Mouse (Mus musculus) 416B (cell line): Measurements from ENCODE around the gene B4galt1.
A peak's percentile ranks its signal among the peaks of the same experiment; 100 is the strongest.
"Not testable (repeated sequence)": the region's sequence is repeated elsewhere in the genome, so short reads cannot be mapped to it uniquely, and the experiment has no call there.

Experiments
- DNase-seq: peaks from one replicate; pipeline ENCODE4 v3.0.0; 2011; ENCODE audit warnings: low read depth

The B4galt1 gene

GRCm38 (mm10) chr4:40818421-40818820, 35.4 kb downstream of the B4galt1 start:
- peak; percentile 76 for DNase-seq

- no peak for DNase-seq
Observed at GRCm38 (mm10) chr4:40817936-40818335, 35.9 kb downstream of the B4galt1 start.

- DNase-seq = peak; percentile 53
Observed at GRCm38 (mm10) chr4:40815775-40816372, 37.9 kb downstream of the B4galt1 start.

GRCm38 (mm10) chr4:40815120-40815519, 38.7 kb downstream of the B4galt1 start:
- peak; percentile 29 for DNase-seq

GRCm38 (mm10) chr4:40814359-40814758, 39.4 kb downstream of the B4galt1 start:
- no peak for DNase-seq

GRCm38 (mm10) chr4:40812891-40813290, 40.9 kb downstream of the B4galt1 start:
- no peak for DNase-seq

- no peak for DNase-seq
Observed at GRCm38 (mm10) chr4:40810481-40810880, 43.3 kb downstream of the B4galt1 start.

- no peak for DNase-seq
Observed at GRCm38 (mm10) chr4:40807382-40807781, 46.4 kb downstream of the B4galt1 start.

- DNase-seq = no peak
Observed at GRCm38 (mm10) chr4:40805401-40805800, 48.4 kb downstream of the B4galt1 start.

GRCm38 (mm10) chr4:40802787-40803186, 51.0 kb downstream of the B4galt1 start:
- DNase-seq = no peak

- no peak for DNase-seq
Observed at GRCm38 (mm10) chr4:40801908-40802307, 51.9 kb downstream of the B4galt1 start.

- DNase-seq = no peak
Observed at GRCm38 (mm10) chr4:40800873-40801272, 52.9 kb downstream of the B4galt1 start.

GRCm38 (mm10) chr4:40798833-40799555, 54.8 kb downstream of the B4galt1 start:
- DNase-seq = not testable (repeated sequence)

GRCm38 (mm10) chr4:40795761-40796160, 58.0 kb downstream of the B4galt1 start:
- peak; percentile 24 for DNase-seq

GRCm38 (mm10) chr4:40794320-40794719, 59.5 kb downstream of the B4galt1 start:
- DNase-seq = no peak

GRCm38 (mm10) chr4:40791176-40791575, 62.6 kb downstream of the B4galt1 start:
- DNase-seq = no peak

- no peak for DNase-seq
Observed at GRCm38 (mm10) chr4:40786578-40786977, 67.2 kb downstream of the B4galt1 start.

- DNase-seq = peak; percentile 29
Observed at GRCm38 (mm10) chr4:40785620-40786166, 68.1 kb downstream of the B4galt1 start.

GRCm38 (mm10) chr4:40784556-40785169, 69.1 kb downstream of the B4galt1 start:
- DNase-seq = no peak

- no peak for DNase-seq
Observed at GRCm38 (mm10) chr4:40783049-40783448, 70.8 kb downstream of the B4galt1 start.

- peak; percentile 94 for DNase-seq
Observed at GRCm38 (mm10) chr4:40781797-40782495, 71.9 kb downstream of the B4galt1 start.

GRCm38 (mm10) chr4:40781143-40781542, 72.7 kb downstream of the B4galt1 start:
- peak; percentile 95 for DNase-seq
